Mouse (Mus musculus) lung, embryonic 16.5 days (tissue): ENCODE measurements around the gene Smagp. TPM values are rescaled to one million over a fixed set of nuclear protein-coding genes. Genes with fewer than 3 reads are reported as not detected.
A peak's percentile ranks its signal among the peaks of the same experiment; 100 is the strongest.

ENCODE experiments used
- ATAC-seq: fragments of 200-750 bp; cut with Nextera tagmentation; 2 replicates; pipeline ENCODE4 v1.8.0; 2017; ENCODE audit warnings: low read depth, mild to moderate bottlenecking, moderate library complexity
- H3K27ac ChIP-seq: fragments of 300-500 bp; sonication (generic); 2 replicates; pipeline ENCODE4 v1.5.1; 2014; ENCODE audit warnings: mild to moderate bottlenecking, control low read depth, low read length
- H3K27me3 ChIP-seq: fragments of 300-500 bp; sonication (generic); 2 replicates; pipeline ENCODE4 v1.6.1; 2014; ENCODE audit warnings: low read depth, low read length, mixed read lengths; ENCODE audit not compliant: control insufficient read depth, insufficient read depth
- H3K36me3 ChIP-seq: fragments of 300-500 bp; sonication (generic); 2 replicates; pipeline ENCODE4 v1.6.1; 2014; ENCODE audit warnings: low read length; ENCODE audit not compliant: control insufficient read depth, insufficient read depth
- H3K4me1 ChIP-seq: fragments of 300-500 bp; sonication (generic); replicated peaks from 2 replicates; pipeline ENCODE4 v1.6.1; 2014; ENCODE audit warnings: low read length, mixed read lengths; ENCODE audit not compliant: control insufficient read depth, insufficient read depth
- H3K4me2 ChIP-seq: fragments of 300-500 bp; sonication (generic); 2 replicates; pipeline ENCODE4 v1.6.1; 2014; ENCODE audit warnings: low read depth, low read length, control low read depth
- H3K4me3 ChIP-seq: fragments of 300-500 bp; sonication (generic); 2 replicates; pipeline ENCODE4 v1.5.1; 2014; ENCODE audit warnings: mild to moderate bottlenecking, low read length, control low read depth
- H3K9ac ChIP-seq: fragments of 300-500 bp; sonication (generic); 2 replicates; pipeline ENCODE4 v1.6.1; 2014; ENCODE audit warnings: low read length, control low read depth
- H3K9me3 ChIP-seq: fragments of 300-500 bp; sonication (generic); 2 replicates; pipeline ENCODE4 v1.6.1; 2016; ENCODE audit warnings: low read length; ENCODE audit not compliant: control insufficient read depth
- WGBS: fragments of 180-500 bp; shearing (Covaris S2); extraction: QIAGEN DNeasy Blood & Tissue Kit; methylation state at CpG from one replicate; pipeline ENCODE4 v1.1.7; 2014; 5-methylcytosine and 5-hydroxymethylcytosine counted together
- polyA plus RNA-seq: library from polyadenylated mRNA; unstranded; fragments of >200 nt; fragmentation: Nextera tagmentation; extraction: Ambion mirVana; gene quantifications from 2 replicates; pipeline ENCODE4 v1.2.1, GENCODE M21; 2015

Gene Smagp
- polyA plus RNA-seq, result 20.5 and 22.1 TPM in 2 replicates

GRCm38 (mm10) chr15:100636700-100637501 is at the start of gene Smagp:
TSS of gene Smagp (minus strand) at chr15:100636940.
- under 1% methylated on average over 77 of the region's 77 CpGs for WGBS

GRCm38 (mm10) chr15:100686434-100686833 is 49.7 kb upstream of the Smagp start:
- WGBS, result 71% methylated on average over 6 of the region's 6 CpGs
- no peak overlapping the region for H3K27ac ChIP-seq
- no peak for ATAC-seq

More at GRCm38 (mm10) chr15:100636700-100637501, at the start of gene Smagp:
- ATAC-seq, result peak; percentile 74
- no peaks in the 10 kb centered on the region for H3K36me3 ChIP-seq
- H3K9me3 ChIP-seq, result no peaks in the 10 kb centered on the region
- peak within 1 kb of the TSS; percentile 10; the same call in 1 of the 2 replicates for H3K27ac ChIP-seq
- peak within 1 kb of the TSS; percentile 67 for H3K4me3 ChIP-seq
- H3K27me3 ChIP-seq, result peaks cover 38% of the 10 kb centered on the region
- H3K9ac ChIP-seq, result peak within 1 kb of the TSS; percentile 66
- peak within 1 kb of the TSS; percentile 91 for H3K4me2 ChIP-seq
- peaks cover 18% of the 10 kb centered on the region; the same call in 1 of the 2 replicates for H3K4me1 ChIP-seq

GRCm38 (mm10) chr15:100685849-100686248 is 49.1 kb upstream of the Smagp start:
- peaks cover 2% of the 10 kb centered on the region for H3K27me3 ChIP-seq
- H3K9me3 ChIP-seq, result peaks cover 9% of the 10 kb centered on the region
- no peak overlapping the region for H3K4me2 ChIP-seq
- no peak overlapping the region for H3K9ac ChIP-seq
- H3K4me3 ChIP-seq, result no peak overlapping the region
- no peak overlapping the region for H3K27ac ChIP-seq
- H3K4me1 ChIP-seq, result peaks cover 3% of the 10 kb centered on the region; the same call in 1 of the 2 replicates
- no peaks in the 10 kb centered on the region for H3K36me3 ChIP-seq
- 82% methylated on average over 8 of the region's 8 CpGs for WGBS
- no peak for ATAC-seq

More at GRCm38 (mm10) chr15:100686434-100686833, 49.7 kb upstream of the Smagp start:
- peaks cover 9% of the 10 kb centered on the region for H3K9me3 ChIP-seq
- no peaks in the 10 kb centered on the region for H3K36me3 ChIP-seq
- H3K9ac ChIP-seq, result no peak overlapping the region
- peaks cover 2% of the 10 kb centered on the region for H3K27me3 ChIP-seq
- H3K4me2 ChIP-seq, result no peak overlapping the region
- H3K4me3 ChIP-seq, result no peak overlapping the region
- peaks cover 3% of the 10 kb centered on the region; the same call in 1 of the 2 replicates for H3K4me1 ChIP-seq

GRCm38 (mm10) chr15:100685255-100685654 is 48.5 kb upstream of the Smagp start:
- WGBS, result 21% methylated on average over 13 of the region's 13 CpGs
- Histone ChIP-seq H3K36me3 (no peaks in the 10 kb centered on the region), H3K4me1 (peaks cover 3% of the 10 kb centered on the region; the same call in 1 of the 2 replicates), H3K27ac (no peak overlapping the region), H3K9ac (no peak overlapping the region), H3K4me2 (0 out of 2 replicates have a peak overlapping the region, but pooled peaks have one; percentile 16), H3K9me3 (peaks cover 4% of the 10 kb centered on the region), H3K27me3 (peaks cover 2% of the 10 kb centered on the region), H3K4me3 (no peak overlapping the region)
- ATAC-seq, result no peak

GRCm38 (mm10) chr15:100684450-100684849 is 47.7 kb upstream of the Smagp start:
- ATAC-seq, result peak; percentile 75
- 0 out of 2 replicates have a peak overlapping the region, but pooled peaks have one; percentile 16 for H3K4me2 ChIP-seq
- 29% methylated on average over 10 of the region's 10 CpGs for WGBS

GRCm38 (mm10) chr15:100683041-100683440 is 46.3 kb upstream of the Smagp start:
- Histone ChIP-seq H3K9me3 (no peaks in the 10 kb centered on the region), H3K36me3 (no peaks in the 10 kb centered on the region), H3K4me2 (no peak overlapping the region), H3K4me3 (no peak overlapping the region), H3K27ac (no peak overlapping the region), H3K9ac (no peak overlapping the region), H3K4me1 (peaks cover 3% of the 10 kb centered on the region; the same call in 1 of the 2 replicates), H3K27me3 (peaks cover 2% of the 10 kb centered on the region)
- ATAC-seq, result peak; percentile 31; the same call in 1 of the 2 replicates
- 50% methylated on average over 2 of the region's 2 CpGs for WGBS

More at GRCm38 (mm10) chr15:100684450-100684849, 47.7 kb upstream of the Smagp start:
- Histone ChIP-seq H3K9me3 (no peaks in the 10 kb centered on the region), H3K36me3 (no peaks in the 10 kb centered on the region), H3K4me1 (peaks cover 3% of the 10 kb centered on the region; the same call in 1 of the 2 replicates), H3K4me3 (no peak overlapping the region), H3K27me3 (peaks cover 2% of the 10 kb centered on the region), H3K9ac (no peak overlapping the region), H3K27ac (no peak overlapping the region)

GRCm38 (mm10) chr15:100681770-100682169 is 45.0 kb upstream of the Smagp start:
- Histone ChIP-seq H3K36me3 (no peaks in the 10 kb centered on the region), H3K4me1 (peaks cover 3% of the 10 kb centered on the region; the same call in 1 of the 2 replicates), H3K9me3 (no peaks in the 10 kb centered on the region), H3K4me2 (no peak overlapping the region), H3K27ac (no peak overlapping the region), H3K4me3 (no peak overlapping the region), H3K27me3 (peaks cover 2% of the 10 kb centered on the region), H3K9ac (no peak overlapping the region)
- no peak for ATAC-seq
- 37% methylated on average over 7 of the region's 7 CpGs for WGBS

- no peak overlapping the region for H3K4me3 ChIP-seq
- peaks cover 3% of the 10 kb centered on the region; the same call in 1 of the 2 replicates for H3K4me1 ChIP-seq
- no peaks in the 10 kb centered on the region for H3K36me3 ChIP-seq
- ATAC-seq, result no peak
- WGBS, result 30% methylated on average over 3 of the region's 3 CpGs
- no peak overlapping the region for H3K27ac ChIP-seq
- H3K9me3 ChIP-seq, result no peaks in the 10 kb centered on the region
- H3K4me2 ChIP-seq, result no peak overlapping the region
- H3K9ac ChIP-seq, result no peak overlapping the region
- no peaks in the 10 kb centered on the region; the same call in 1 of the 2 replicates for H3K27me3 ChIP-seq
These were observed 43.6 kb upstream of the Smagp start for GRCm38 (mm10) chr15:100680381-100680780.

GRCm38 (mm10) chr15:100679005-100679404 is 42.3 kb upstream of the Smagp start:
- Histone ChIP-seq H3K27me3 (no peaks in the 10 kb centered on the region), H3K4me1 (no peaks in the 10 kb centered on the region), H3K36me3 (no peaks in the 10 kb centered on the region), H3K9ac (no peak overlapping the region), H3K4me3 (no peak overlapping the region), H3K27ac (no peak overlapping the region), H3K4me2 (no peak overlapping the region), H3K9me3 (no peaks in the 10 kb centered on the region)
- WGBS, result 72% methylated on average over 14 of the region's 14 CpGs
- ATAC-seq, result no peak
